Mouse (Mus musculus): ENCODE data around the gene Mill2. TPM values are rescaled to one million over a fixed set of nuclear protein-coding genes. Genes with fewer than 3 reads are reported as not detected.

Gene Mill2
- polyA plus RNA-seq, 1 experiment, result not detected

- peaks cover 19% of the 10 kb centered on the region for H3K4me1 ChIP-seq (ENCODE audit: control insufficient read depth, insufficient read depth, low read length)
- no peak for TF ChIP-seq POLR2A (IDR thresholded peaks at IDR 0.05; ENCODE audit: insufficient read depth, low read depth, low read length)
- TF ChIP-seq CTCF (IDR thresholded peaks at IDR 0.05; ENCODE audit: insufficient read depth, low read depth, low read length), result no peak
- H3K4me3 ChIP-seq (ENCODE audit: insufficient read depth, low read depth, low read length), result no peak overlapping the region
- 96% methylated on average over 8 of the region's 8 CpGs for WGBS
- no peak overlapping the region for H3K27ac ChIP-seq (ENCODE audit: insufficient read depth, low read depth, low read length)
These were observed 51.1 kb downstream of the Mill2 start for GRCm38 (mm10) chr7:18890848-18891247.

- no peak overlapping the region for H3K27ac ChIP-seq (ENCODE audit: insufficient read depth, low read depth, low read length)
- H3K4me3 ChIP-seq (ENCODE audit: insufficient read depth, low read depth, low read length), result peak overlapping the region; percentile 46
- WGBS, result 16% methylated on average over 33 of the region's 33 CpGs
- peaks cover 23% of the 10 kb centered on the region for H3K4me1 ChIP-seq (ENCODE audit: control insufficient read depth, insufficient read depth, low read length)
- TF ChIP-seq CTCF (IDR thresholded peaks at IDR 0.05; ENCODE audit: insufficient read depth, low read depth, low read length) (peak; percentile 71), POLR2A (IDR thresholded peaks at IDR 0.05; ENCODE audit: insufficient read depth, low read depth, low read length) (no peak)
These were observed 52.3 kb downstream of the Mill2 start for GRCm38 (mm10) chr7:18891872-18892599.

- TF ChIP-seq POLR2A (IDR thresholded peaks at IDR 0.05; ENCODE audit: insufficient read depth, low read depth, low read length) (no peak), CTCF (IDR thresholded peaks at IDR 0.05; ENCODE audit: insufficient read depth, low read depth, low read length) (no peak)
These were observed 53.2 kb downstream of the Mill2 start for GRCm38 (mm10) chr7:18893009-18893408.

GRCm38 (mm10) chr7:18893651-18894430, 54.1 kb downstream of the Mill2 start:
- 3% methylated on average over 41 of the region's 41 CpGs for WGBS
- peak overlapping the region; percentile 57 for H3K4me3 ChIP-seq (ENCODE audit: insufficient read depth, low read depth, low read length)
- H3K4me1 ChIP-seq (ENCODE audit: control insufficient read depth, insufficient read depth, low read length), result peaks cover 23% of the 10 kb centered on the region
- H3K27ac ChIP-seq (ENCODE audit: insufficient read depth, low read depth, low read length), result no peak overlapping the region
- no peak for TF ChIP-seq POLR2A (IDR thresholded peaks at IDR 0.05; ENCODE audit: insufficient read depth, low read depth, low read length)

More at GRCm38 (mm10) chr7:18893009-18893408, 53.2 kb downstream of the Mill2 start:
- peak overlapping the region; percentile 46; the same call in 1 of the 2 replicates for H3K4me3 ChIP-seq (ENCODE audit: insufficient read depth, low read depth, low read length)
- H3K4me1 ChIP-seq (ENCODE audit: control insufficient read depth, insufficient read depth, low read length), result peaks cover 23% of the 10 kb centered on the region
- WGBS, result 37% methylated on average over 27 of the region's 27 CpGs
- no peak overlapping the region for H3K27ac ChIP-seq (ENCODE audit: insufficient read depth, low read depth, low read length)

GRCm38 (mm10) chr7:18896536-18896935, 56.8 kb downstream of the Mill2 start:
- Histone ChIP-seq H3K27ac (ENCODE audit: insufficient read depth, low read depth, low read length) (no peak overlapping the region), H3K4me3 (ENCODE audit: insufficient read depth, low read depth, low read length) (no peak overlapping the region), H3K4me1 (ENCODE audit: control insufficient read depth, insufficient read depth, low read length) (peaks cover 23% of the 10 kb centered on the region)
- 23% methylated on average over 5 of the region's 5 CpGs for WGBS
- peak; percentile 56 for TF ChIP-seq CTCF (IDR thresholded peaks at IDR 0.05; ENCODE audit: insufficient read depth, low read depth, low read length)
- TF ChIP-seq POLR2A (IDR thresholded peaks at IDR 0.05; ENCODE audit: insufficient read depth, low read depth, low read length), result no peak

GRCm38 (mm10) chr7:18900513-18900912, 60.7 kb downstream of the Mill2 start:
- Histone ChIP-seq H3K4me1 (ENCODE audit: control insufficient read depth, insufficient read depth, low read length) (peaks cover 4% of the 10 kb centered on the region), H3K27ac (ENCODE audit: insufficient read depth, low read depth, low read length) (no peak overlapping the region), H3K4me3 (ENCODE audit: insufficient read depth, low read depth, low read length) (no peak overlapping the region)
- no peak for TF ChIP-seq CTCF (IDR thresholded peaks at IDR 0.05; ENCODE audit: insufficient read depth, low read depth, low read length)
- TF ChIP-seq POLR2A (IDR thresholded peaks at IDR 0.05; ENCODE audit: insufficient read depth, low read depth, low read length), result no peak
- WGBS, result 87% methylated on average over 2 of the region's 2 CpGs

- H3K4me1 ChIP-seq (ENCODE audit: control insufficient read depth, insufficient read depth, low read length), result no peaks in the 10 kb centered on the region
- no peak for TF ChIP-seq CTCF (IDR thresholded peaks at IDR 0.05; ENCODE audit: insufficient read depth, low read depth, low read length)
- TF ChIP-seq POLR2A (IDR thresholded peaks at IDR 0.05; ENCODE audit: insufficient read depth, low read depth, low read length), result no peak
- no peak overlapping the region for H3K27ac ChIP-seq (ENCODE audit: insufficient read depth, low read depth, low read length)
- WGBS, result 54% methylated on average over 3 of the region's 3 CpGs
- H3K4me3 ChIP-seq (ENCODE audit: insufficient read depth, low read depth, low read length), result no peak overlapping the region
These were observed 62.7 kb downstream of the Mill2 start for GRCm38 (mm10) chr7:18902486-18902885.

- H3K4me1 ChIP-seq (ENCODE audit: control insufficient read depth, insufficient read depth, low read length), result 0 out of 2 replicates have a peak, but pooled peaks cover 2% of the 10 kb centered on the region
- TF ChIP-seq POLR2A (IDR thresholded peaks at IDR 0.05; ENCODE audit: insufficient read depth, low read depth, low read length) (no peak), CTCF (IDR thresholded peaks at IDR 0.05; ENCODE audit: insufficient read depth, low read depth, low read length) (no peak)
- no peak overlapping the region for H3K4me3 ChIP-seq (ENCODE audit: insufficient read depth, low read depth, low read length)
- no peak overlapping the region for H3K27ac ChIP-seq (ENCODE audit: insufficient read depth, low read depth, low read length)
- WGBS, result 70% methylated on average over 3 of the region's 3 CpGs
These were observed 65.2 kb downstream of the Mill2 start for GRCm38 (mm10) chr7:18904971-18905370.

GRCm38 (mm10) chr7:18909797-18910196, 70.0 kb downstream of the Mill2 start:
- WGBS, result 2% methylated on average over 17 of the region's 17 CpGs
- 0 out of 2 replicates have a peak, but pooled peaks cover 2% of the 10 kb centered on the region for H3K4me1 ChIP-seq (ENCODE audit: control insufficient read depth, insufficient read depth, low read length)
- no peak overlapping the region for H3K27ac ChIP-seq (ENCODE audit: insufficient read depth, low read depth, low read length)
- peak overlapping the region; percentile 83 for H3K4me3 ChIP-seq (ENCODE audit: insufficient read depth, low read depth, low read length)
- no peak for TF ChIP-seq POLR2A (IDR thresholded peaks at IDR 0.05; ENCODE audit: insufficient read depth, low read depth, low read length)
- no peak for TF ChIP-seq CTCF (IDR thresholded peaks at IDR 0.05; ENCODE audit: insufficient read depth, low read depth, low read length)

Data from olfactory bulb, adult 2 months (tissue).